Mouse (Mus musculus) MEL (cell line): ENCODE measurements around the gene Rfx4. TPM values are rescaled to one million over a fixed set of nuclear protein-coding genes. Genes with fewer than 3 reads are reported as not detected.

Source experiments
- DNase-seq: peaks from one replicate; pipeline ENCODE4 v3.0.0; 2011; ENCODE audit warnings: low read depth, low spot score
- H3K27ac ChIP-seq: 2 replicates; pipeline ENCODE4 v1.5.1; 2012; ENCODE audit warnings: low read depth, mild to moderate bottlenecking, control low read depth, low read length, moderate library complexity; ENCODE audit not compliant: control insufficient read depth
- H3K27me3 ChIP-seq, 2 experiments: fragments of 150-350 bp in 1 of 2; sonication (generic) in 1 of 2; 2 replicates each; pipeline ENCODE4 v1.6.1; 2012; ENCODE audit warnings: low read length in 2 of 2, mild to moderate bottlenecking in 2 of 2, improper control_type of control experiment in 1 of 2, moderate library complexity in 1 of 2; ENCODE audit not compliant: insufficient read depth in 2 of 2, control insufficient read depth in 1 of 2
- H3K36me3 ChIP-seq, 2 experiments: 2 replicates each; pipeline ENCODE4 v1.6.1; 2012 to 2014; ENCODE audit warnings: low read length in 2 of 2, improper control_type of control experiment in 1 of 2, inconsistent platforms in 1 of 2, mild to moderate bottlenecking in 1 of 2; ENCODE audit not compliant: insufficient read depth in 2 of 2, control insufficient read depth in 1 of 2
- H3K4me1 ChIP-seq, 2 experiments: fragments of 150-350 bp in 1 of 2; sonication (generic) in 1 of 2; 2 replicates each; pipeline ENCODE4 v1.6.1; 2012; ENCODE audit warnings: low read length in 2 of 2, improper control_type of control experiment in 1 of 2, mild to moderate bottlenecking in 1 of 2; ENCODE audit not compliant: insufficient read depth in 2 of 2, control insufficient read depth in 1 of 2
- H3K4me3 ChIP-seq, 2 experiments: fragments of 150-350 bp in 1 of 2; sonication (generic) in 1 of 2; 2 replicates each; pipeline ENCODE4 v1.5.1; 2012; ENCODE audit warnings: low read depth in 2 of 2, low read length in 2 of 2, mild to moderate bottlenecking in 2 of 2, moderate library complexity in 2 of 2, control low read depth in 1 of 2, improper control_type of control experiment in 1 of 2; ENCODE audit not compliant: control insufficient read depth in 1 of 2, insufficient read depth in 1 of 2
- H3K79me2 ChIP-seq: 2 replicates; pipeline ENCODE4 v1.6.1; 2012; ENCODE audit warnings: mild to moderate bottlenecking, low read length, moderate library complexity; ENCODE audit not compliant: control insufficient read depth, poor library complexity, insufficient read depth
- H3K9ac ChIP-seq: 2 replicates; pipeline ENCODE4 v1.6.1; 2012; ENCODE audit warnings: low read depth, mild to moderate bottlenecking, control low read depth, low read length, moderate library complexity; ENCODE audit not compliant: control insufficient read depth, poor library complexity, severe bottlenecking
- H3K9me3 ChIP-seq: fragments of 150-350 bp; sonication (generic); replicated peaks from 2 replicates; pipeline ENCODE4 v1.6.1; 2012; ENCODE audit warnings: mild to moderate bottlenecking, low read length, improper control_type of control experiment, moderate library complexity; ENCODE audit not compliant: insufficient read depth
- CHD1 ChIP-seq: IDR thresholded peaks from 2 replicates; pipeline ENCODE4 v1.6.1; 2012; ENCODE audit warnings: low read depth, mild to moderate bottlenecking, inconsistent platforms, low read length, improper control_type of control experiment
- CHD2 ChIP-seq: IDR thresholded peaks from 2 replicates; pipeline ENCODE4 v1.6.1; 2011; ENCODE audit warnings: low read length, improper control_type of control experiment
- ELF1 ChIP-seq: IDR thresholded peaks from 2 replicates; pipeline ENCODE4 v1.6.1; 2014; ENCODE audit warnings: low read depth, mild to moderate bottlenecking, inconsistent platforms, low read length, improper control_type of control experiment, moderate library complexity
- EP300 ChIP-seq, 2 experiments: IDR thresholded peaks; 2 replicates each; pipeline ENCODE4 v1.6.1; 2011; ENCODE audit warnings: improper control_type of control experiment in 2 of 2, low read length in 2 of 2, low read depth in 1 of 2, mild to moderate bottlenecking in 1 of 2
- ETS1 ChIP-seq: IDR thresholded peaks from 2 replicates; pipeline ENCODE4 v1.6.1; 2012; ENCODE audit warnings: low read depth, mild to moderate bottlenecking, inconsistent platforms, low read length, improper control_type of control experiment, moderate library complexity
- GABPA ChIP-seq: IDR thresholded peaks from 2 replicates; pipeline ENCODE4 v1.6.1; 2012; ENCODE audit warnings: low read depth, mild to moderate bottlenecking, inconsistent platforms, low read length, improper control_type of control experiment, moderate library complexity
- MAFK ChIP-seq: IDR thresholded peaks from 2 replicates; pipeline ENCODE4 v1.6.1; 2011; ENCODE audit warnings: low read depth, mild to moderate bottlenecking, low read length, improper control_type of control experiment, borderline replicate concordance
- MEF2A ChIP-seq: IDR thresholded peaks from 2 replicates; pipeline ENCODE4 v1.6.1; 2014; ENCODE audit warnings: low read depth, mild to moderate bottlenecking, inconsistent platforms, low read length, improper control_type of control experiment; ENCODE audit not compliant: poor library complexity, insufficient replicate concordance, severe bottlenecking; ENCODE audit errors: extremely low read depth
- MXI1 ChIP-seq: IDR thresholded peaks from 2 replicates; pipeline ENCODE4 v1.6.1; 2011; ENCODE audit warnings: mild to moderate bottlenecking, low read depth, low read length, improper control_type of control experiment
- MYC ChIP-seq: IDR thresholded peaks from 2 replicates; pipeline ENCODE4 v1.6.1; 2011; ENCODE audit warnings: low read depth, mild to moderate bottlenecking, low read length, improper control_type of control experiment, moderate library complexity
- POLR2AphosphoS5 ChIP-seq: IDR thresholded peaks from 2 replicates; pipeline ENCODE4 v1.6.1; 2012; ENCODE audit warnings: low read depth, borderline replicate concordance, mild to moderate bottlenecking, inconsistent platforms, low read length, moderate library complexity, mixed read lengths
- RCOR1 ChIP-seq: IDR thresholded peaks from 2 replicates; pipeline ENCODE4 v1.6.1; 2012; ENCODE audit warnings: low read depth, mild to moderate bottlenecking, inconsistent platforms, low read length, improper control_type of control experiment
- TBP ChIP-seq: IDR thresholded peaks from 2 replicates; pipeline ENCODE4 v1.8.0; 2011; ENCODE audit warnings: low read depth, low read length, improper control_type of control experiment
- UBTF ChIP-seq: IDR thresholded peaks from 2 replicates; pipeline ENCODE4 v1.6.1; 2012; ENCODE audit warnings: low read depth, mild to moderate bottlenecking, inconsistent platforms, low read length, improper control_type of control experiment, moderate library complexity, borderline replicate concordance; ENCODE audit not compliant: insufficient read depth
- USF1 ChIP-seq: IDR thresholded peaks from 2 replicates; pipeline ENCODE4 v1.6.1; 2014; ENCODE audit warnings: low read depth, mild to moderate bottlenecking, inconsistent platforms, low read length, improper control_type of control experiment, moderate library complexity
- USF2 ChIP-seq, 2 experiments: IDR thresholded peaks; 2 replicates each; pipeline ENCODE4 v1.6.1; 2011 to 2012; ENCODE audit warnings: improper control_type of control experiment in 2 of 2, low read length in 2 of 2, borderline replicate concordance in 1 of 2, inconsistent platforms in 1 of 2, low read depth in 1 of 2, mild to moderate bottlenecking in 1 of 2; ENCODE audit not compliant: insufficient read depth in 1 of 2
- ZC3H11A ChIP-seq: IDR thresholded peaks from 2 replicates; pipeline ENCODE4 v1.6.1; 2012; ENCODE audit warnings: low read depth, mild to moderate bottlenecking, inconsistent platforms, low read length, improper control_type of control experiment
- ZMIZ1 ChIP-seq: IDR thresholded peaks from 2 replicates; pipeline ENCODE4 v1.6.1; 2012; ENCODE audit warnings: low read depth, mild to moderate bottlenecking, inconsistent platforms, low read length, improper control_type of control experiment, moderate library complexity
- polyA plus RNA-seq, 2 experiments: library from polyadenylated mRNA; stranded (reverse) in 1 of 2; unstranded in 1 of 2; fragments of >175 nt in 1 of 2; fragments of >200 nt in 1 of 2; gene quantifications; 2 replicates each; pipeline versions ENCODE4 v1.2.1 to v1.2.4; 2012; ENCODE audit warnings: low replicate concordance in 2 of 2, low read depth in 1 of 2; ENCODE audit not compliant: insufficient read length in 2 of 2, insufficient read depth in 1 of 2, missing spikeins in 1 of 2
- total RNA-seq: library from RNA; depleted of rRNA; stranded (reverse); fragments of 300-350 nt; gene quantifications from 2 replicates; pipeline ENCODE4 v1.2.3, GENCODE M21; 2012

Gene Rfx4
- total and polyA plus RNA-seq, 3 experiments, result not detected

DNA sequence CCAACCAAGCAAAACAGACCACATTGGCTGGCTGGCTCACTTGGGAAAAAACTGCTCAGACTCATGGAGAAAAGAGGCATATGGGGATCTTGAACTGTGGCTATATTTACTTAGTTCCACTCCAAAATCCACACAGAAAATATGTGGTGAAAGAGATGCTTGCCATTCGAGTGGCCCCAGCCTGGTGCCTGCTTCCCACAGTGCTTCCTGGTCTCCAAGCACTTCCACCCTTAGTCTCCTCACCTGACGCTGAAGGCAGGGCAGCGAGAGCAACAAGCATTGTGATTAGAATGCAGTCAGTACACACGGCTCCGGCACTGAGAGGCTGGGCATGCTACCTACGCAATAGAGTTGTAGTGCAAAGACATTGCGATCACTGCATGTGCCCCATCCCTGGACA, 111.7 kb downstream of the Rfx4 start:
- H3K27me3 ChIP-seq, result no peaks in the 10 kb centered on the region

DNA sequence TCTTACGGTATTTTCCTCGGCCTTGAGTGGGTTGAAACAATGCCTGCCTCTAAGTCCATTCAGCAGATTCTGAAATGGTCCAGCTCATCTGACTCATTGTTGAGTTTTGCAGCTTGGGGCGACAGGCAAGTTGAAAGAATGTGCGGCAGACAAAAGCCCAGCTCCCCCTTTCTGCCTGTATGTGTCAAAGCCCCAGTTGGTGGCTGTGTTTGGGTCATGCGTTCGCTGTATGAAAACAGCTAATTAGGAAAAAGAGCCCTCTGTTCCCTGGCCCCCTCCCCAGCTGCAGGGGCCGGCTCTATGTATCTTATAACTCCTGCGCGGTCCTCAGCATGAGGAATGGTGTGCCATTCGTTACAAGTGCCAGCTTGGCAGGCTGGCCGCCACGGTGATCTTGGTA, 115.4 kb downstream of the Rfx4 start:
- Histone ChIP-seq H3K27ac (no peak overlapping the region), H3K36me3 (no peaks in the 10 kb centered on the region), H3K79me2 (no peaks in the 10 kb centered on the region), H3K4me1 (no peaks in the 10 kb centered on the region), H3K9ac (no peak overlapping the region), H3K4me3 (no peak overlapping the region), H3K27me3 (peaks cover 0 to 2% of the 10 kb centered on the region in 2 experiments; a peak in 1 of 4 replicates), H3K9me3 (no peaks in the 10 kb centered on the region)
- TF ChIP-seq USF2 (IDR thresholded peaks at IDR 0.05; ENCODE audit: borderline replicate concordance in 1 of 2, insufficient read depth in 1 of 2, low read depth in 1 of 2, low read length in 2 of 2), result no peak
- no peak for TF ChIP-seq CHD1
- no peak for TF ChIP-seq MEF2A
- no peak for TF ChIP-seq MXI1
- no peak for TF ChIP-seq TBP
- TF ChIP-seq USF1, result no peak
- TF ChIP-seq UBTF, result no peak
- no peak for TF ChIP-seq ELF1
- TF ChIP-seq POLR2AphosphoS5, result no peak
- no peak for TF ChIP-seq ZC3H11A
- TF ChIP-seq EP300 (IDR thresholded peaks at IDR 0.05; ENCODE audit: low read depth in 1 of 2, low read length in 2 of 2), result no peak
- no peak for TF ChIP-seq CHD2
- no peak for TF ChIP-seq ZMIZ1
- no peak for TF ChIP-seq MAFK
- TF ChIP-seq RCOR1, result no peak
- no peak for TF ChIP-seq GABPA
- no peak for TF ChIP-seq MYC
- DNase-seq, result no peak

More for the DNA sequence above, 111.7 kb downstream of the Rfx4 start:
- H3K36me3 ChIP-seq, result no peaks in the 10 kb centered on the region
- no peak overlapping the region for H3K4me3 ChIP-seq
- H3K9me3 ChIP-seq, result no peaks in the 10 kb centered on the region
- DNase-seq, result no peak
- H3K79me2 ChIP-seq, result no peaks in the 10 kb centered on the region
- no peak for TF ChIP-seq ETS1
- TF ChIP-seq, all 39 proteins: peak for 0
- no peaks in the 10 kb centered on the region for H3K4me1 ChIP-seq
- H3K9ac ChIP-seq, result no peak overlapping the region
- H3K27ac ChIP-seq, result no peak overlapping the region
